Mouse (Mus musculus): ENCODE measurements around the gene Cdx4. TPM values are rescaled to one million over a fixed set of nuclear protein-coding genes. Genes with fewer than 3 reads are reported as not detected.
A peak's percentile ranks its signal among the peaks of the same experiment; 100 is the strongest.

Cdx4 gene
- total RNA-seq, 2 experiments from 2014 or later: not detected

GRCm38 (mm10) chrX:103341369-103342113 lies 20.3 kb downstream of the Cdx4 start:
- TF ChIP-seq CTCF (IDR thresholded peaks at IDR 0.05): no peak
- no peak overlapping the region for H3K4me3 ChIP-seq
- intact Hi-C loops (cut with DNase I): no loop called here
- no peak for DNase-seq
- no peak overlapping the region for H3K27ac ChIP-seq

GRCm38 (mm10) chrX:103355784-103356183 lies 34.6 kb downstream of the Cdx4 start:
- intact Hi-C loops (cut with DNase I): no loop called here

GRCm38 (mm10) chrX:103356287-103356686 lies 35.1 kb downstream of the Cdx4 start, which contains the start of gene Chic1:
TSS of gene Chic1 (plus strand) at chrX:103356476.
- TF ChIP-seq CTCF (IDR thresholded peaks at IDR 0.05): no peak
- DNase-seq: peak; percentile 63
- intact Hi-C loops (cut with DNase I): no loop called here
- Histone ChIP-seq H3K4me3 (peak within 1 kb of the TSS; percentile 78), H3K27ac (peak within 1 kb of the TSS; percentile 43; the same call in 1 of the 2 replicates)

More at GRCm38 (mm10) chrX:103355784-103356183, 34.6 kb downstream of the Cdx4 start:
- no peak overlapping the region for H3K27ac ChIP-seq
- no peak for DNase-seq
- peak overlapping the region; percentile 78 for H3K4me3 ChIP-seq
- no peak for TF ChIP-seq CTCF (IDR thresholded peaks at IDR 0.05)

- Histone ChIP-seq H3K27ac (peak overlapping the region; percentile 43; the same call in 1 of the 2 replicates), H3K4me3 (peak overlapping the region; percentile 78)
- intact Hi-C loops (cut with DNase I): no loop called here
- peak; percentile 15 for DNase-seq
- TF ChIP-seq CTCF (IDR thresholded peaks at IDR 0.05): no peak
Measured at GRCm38 (mm10) chrX:103356761-103357236, 35.6 kb downstream of the Cdx4 start.

GRCm38 (mm10) chrX:103366201-103366600 lies 45.0 kb downstream of the Cdx4 start:
- intact Hi-C loops (cut with DNase I): no loop called here
- no peak for DNase-seq
- Histone ChIP-seq H3K4me3 (no peak overlapping the region), H3K27ac (no peak overlapping the region)
- no peak for TF ChIP-seq CTCF (IDR thresholded peaks at IDR 0.05)

GRCm38 (mm10) chrX:103368650-103369049 lies 47.5 kb downstream of the Cdx4 start:
- TF ChIP-seq CTCF (IDR thresholded peaks at IDR 0.05): no peak
- intact Hi-C loops (cut with DNase I): no loop called here
- H3K4me3 ChIP-seq: no peak overlapping the region
- DNase-seq: no peak
- H3K27ac ChIP-seq: no peak overlapping the region

- no peak for TF ChIP-seq CTCF (IDR thresholded peaks at IDR 0.05)
- DNase-seq: no peak
- no peak overlapping the region for H3K27ac ChIP-seq
- intact Hi-C loops (cut with DNase I): no loop called here
- no peak overlapping the region for H3K4me3 ChIP-seq
Measured at GRCm38 (mm10) chrX:103371221-103371620, 50.0 kb downstream of the Cdx4 start.

GRCm38 (mm10) chrX:103371627-103372026 lies 50.4 kb downstream of the Cdx4 start:
- no peak for DNase-seq
- intact Hi-C loops (cut with DNase I): no loop called here
- H3K27ac ChIP-seq: no peak overlapping the region
- no peak overlapping the region for H3K4me3 ChIP-seq
- TF ChIP-seq CTCF (IDR thresholded peaks at IDR 0.05): peak; percentile 65

GRCm38 (mm10) chrX:103374250-103374649 lies 53.1 kb downstream of the Cdx4 start:
- peak; percentile 14 for DNase-seq
- intact Hi-C loops (cut with DNase I): no loop called here
- peak; percentile 45 for TF ChIP-seq CTCF (IDR thresholded peaks at IDR 0.05)
- Histone ChIP-seq H3K4me3 (no peak overlapping the region), H3K27ac (no peak overlapping the region)

Other genes with a start within 250 kb of the Cdx4 start
- gene Nap1l2, start 134.8 kb upstream of the Cdx4 start, total RNA-seq (2021): not detected
- under 1 TPM; 0.25 to 0.26 TPM for gene Chic1, start 35.1 kb downstream of the Cdx4 start, total RNA-seq (2021)
- gene Tsx, start 93.1 kb downstream of the Cdx4 start, total RNA-seq (2021): not detected
- gene Gm26992, start 100.6 kb downstream of the Cdx4 start, total RNA-seq (2021): not detected

All from gastrocnemius, adult 2 months (tissue).